Mouse (Mus musculus): Measurements from ENCODE around the gene Madcam1.
"Not testable (repeated sequence)": the region's sequence is repeated elsewhere in the genome, so short reads cannot be mapped to it uniquely, and the experiment has no call there.

Madcam1 gene

DNA sequence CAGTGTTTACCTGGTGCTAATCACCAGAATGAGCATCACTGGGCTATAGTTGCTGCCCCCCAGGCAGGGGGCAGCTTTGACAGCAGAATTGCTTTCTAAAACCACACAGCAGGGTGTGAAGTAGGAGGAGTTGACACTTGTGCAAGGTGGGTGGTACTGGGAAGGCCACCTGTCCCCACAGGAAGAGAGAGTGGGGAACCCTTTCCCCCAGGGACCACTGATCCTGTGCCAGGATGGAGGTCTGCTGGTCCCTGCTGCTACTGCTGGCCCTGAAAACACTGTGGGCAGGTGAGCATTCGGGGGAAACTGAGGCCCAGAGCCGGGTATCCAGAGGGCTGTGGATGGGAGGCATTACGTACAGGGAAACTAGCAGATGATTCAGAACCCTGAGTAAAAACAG lies 24.8 kb downstream of the Madcam1 start:
- DNase-seq (ENCODE audit: low spot score), result no peak

- DNase-seq (ENCODE audit: low spot score), result no peak
Measured at GRCm38 (mm10) chr10:79691986-79692548, 27.7 kb downstream of the Madcam1 start.

DNA sequence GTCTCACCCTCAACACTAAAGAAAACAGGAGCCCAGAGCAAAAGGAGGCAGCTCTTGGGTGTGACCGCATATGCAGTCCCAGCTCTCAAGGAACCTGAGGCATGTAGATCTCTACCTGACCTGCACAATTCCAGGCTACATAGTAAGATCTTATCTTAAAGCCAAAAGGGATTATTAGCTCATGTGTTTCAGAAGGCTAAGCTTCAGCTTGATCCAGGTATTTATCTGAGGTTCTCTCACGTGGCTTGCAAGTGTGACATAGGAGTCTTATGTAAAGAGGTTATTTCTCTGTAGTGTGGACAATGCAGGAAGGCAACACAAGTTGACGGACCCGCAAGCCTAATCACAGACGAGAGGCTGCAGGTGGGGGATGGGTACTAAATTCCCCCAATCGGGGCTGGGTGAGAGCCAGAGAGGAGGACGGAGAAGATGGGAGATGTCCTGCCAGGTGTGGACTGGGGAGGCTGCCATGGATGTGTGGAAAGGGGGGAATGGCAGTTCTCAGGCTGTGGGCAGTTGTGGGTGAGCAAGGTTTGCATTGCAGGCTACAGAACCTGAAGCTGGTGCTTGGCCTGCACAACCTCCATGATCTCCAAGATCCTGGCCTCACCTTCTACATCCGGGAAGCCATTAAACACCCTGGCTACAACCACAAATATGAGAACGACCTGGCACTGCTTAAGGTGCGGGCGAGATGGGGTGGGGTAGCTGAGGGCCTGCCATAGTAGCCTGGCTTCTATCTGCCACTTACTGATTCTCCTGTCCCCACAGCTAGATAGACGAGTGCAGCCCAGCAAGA lies 29.4 kb downstream of the Madcam1 start:
- DNase-seq (ENCODE audit: low spot score), result no peak

- no peak for DNase-seq (ENCODE audit: low spot score)
Measured at GRCm38 (mm10) chr10:79694379-79694655, 30.0 kb downstream of the Madcam1 start.

DNA sequence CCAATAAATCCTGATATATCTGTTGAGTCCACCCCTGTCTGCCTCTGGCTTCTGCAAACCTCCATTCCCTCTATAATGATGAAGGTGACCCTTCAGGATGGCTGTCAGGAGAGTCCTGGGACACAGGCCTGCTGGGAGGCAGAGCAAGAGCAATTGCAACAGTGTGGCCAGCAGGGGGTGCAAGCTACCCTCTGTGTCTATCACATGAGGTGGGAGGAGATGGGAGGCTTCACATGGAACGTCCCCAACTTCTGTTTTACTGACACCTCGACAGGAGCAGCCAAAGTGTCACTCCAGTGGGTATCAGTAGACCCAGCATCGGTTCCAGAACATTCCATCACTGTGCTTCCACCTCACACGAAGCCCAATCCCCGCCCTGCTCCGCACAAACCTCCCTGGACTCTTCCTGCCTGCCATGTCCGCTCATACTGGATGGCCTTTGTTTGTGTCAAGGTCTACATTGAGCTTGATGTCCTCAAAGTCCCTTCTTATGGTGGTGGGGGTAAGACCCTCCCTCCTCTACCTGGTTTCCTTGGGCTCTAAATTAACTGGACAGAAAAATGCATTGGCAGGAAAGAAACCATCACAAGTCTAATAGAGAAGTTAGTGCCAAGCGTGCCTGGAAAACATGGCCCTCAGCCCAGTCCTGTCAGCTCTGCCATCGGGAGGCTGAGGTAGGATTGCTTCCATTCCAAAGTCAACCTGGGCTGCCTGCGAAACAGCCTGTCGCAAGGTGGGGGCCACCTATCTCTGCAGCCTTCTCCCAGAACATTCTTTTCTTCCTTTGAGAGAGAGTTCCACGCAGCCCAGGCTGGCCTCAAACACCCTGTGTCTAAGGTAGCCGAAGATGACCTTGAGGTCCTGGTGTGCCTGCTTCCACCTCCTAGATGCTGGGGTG lies 31.1 kb downstream of the Madcam1 start:
- DNase-seq (ENCODE audit: low spot score), result no peak

GRCm38 (mm10) chr10:79696129-79696651 lies 31.8 kb downstream of the Madcam1 start:
- DNase-seq (ENCODE audit: low spot score), result no peak

DNA sequence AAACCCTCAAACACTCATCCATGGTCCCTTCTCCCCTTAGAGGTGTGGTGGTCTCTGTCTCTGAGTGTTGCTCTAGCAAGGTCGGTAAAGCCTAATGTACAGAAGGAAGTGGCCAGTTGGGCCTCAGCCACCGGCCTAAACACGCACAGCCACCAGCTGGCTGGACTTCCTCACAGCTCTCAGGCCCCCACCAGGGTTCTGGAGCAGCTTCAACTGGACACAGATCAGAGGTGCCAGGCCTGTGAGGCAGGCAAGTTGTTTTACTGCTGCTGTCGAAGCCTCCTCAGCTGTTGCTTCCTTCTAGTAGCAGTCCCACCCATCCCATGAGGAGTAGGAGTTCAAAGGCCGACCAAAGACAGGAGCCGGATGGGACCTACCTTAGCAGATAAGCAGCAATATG lies 33.6 kb downstream of the Madcam1 start:
- DNase-seq (ENCODE audit: low spot score), result no peak

DNA sequence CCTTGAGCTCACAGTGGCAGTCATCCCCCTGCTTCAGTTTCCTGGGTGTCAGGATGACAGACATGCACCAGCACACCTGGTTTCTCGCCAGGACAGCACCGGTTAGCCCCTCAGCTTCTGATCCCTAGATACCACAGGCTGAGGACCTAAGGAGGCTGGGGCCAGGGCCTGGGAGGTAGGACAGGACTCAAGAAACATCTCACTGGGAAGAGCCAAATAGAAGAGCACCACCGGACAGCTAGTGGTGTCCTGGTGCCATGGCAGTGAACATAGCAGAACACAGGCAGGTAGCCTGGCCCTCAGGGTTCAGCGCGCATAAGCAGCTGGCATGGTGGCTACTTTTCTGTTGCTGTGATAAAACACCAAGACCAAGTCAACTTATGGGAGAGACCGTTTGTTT lies 34.1 kb downstream of the Madcam1 start:
- no peak for DNase-seq (ENCODE audit: low spot score)

GRCm38 (mm10) chr10:79700676-79701075 lies 36.3 kb downstream of the Madcam1 start:
- DNase-seq (ENCODE audit: low spot score), result no peak

DNA sequence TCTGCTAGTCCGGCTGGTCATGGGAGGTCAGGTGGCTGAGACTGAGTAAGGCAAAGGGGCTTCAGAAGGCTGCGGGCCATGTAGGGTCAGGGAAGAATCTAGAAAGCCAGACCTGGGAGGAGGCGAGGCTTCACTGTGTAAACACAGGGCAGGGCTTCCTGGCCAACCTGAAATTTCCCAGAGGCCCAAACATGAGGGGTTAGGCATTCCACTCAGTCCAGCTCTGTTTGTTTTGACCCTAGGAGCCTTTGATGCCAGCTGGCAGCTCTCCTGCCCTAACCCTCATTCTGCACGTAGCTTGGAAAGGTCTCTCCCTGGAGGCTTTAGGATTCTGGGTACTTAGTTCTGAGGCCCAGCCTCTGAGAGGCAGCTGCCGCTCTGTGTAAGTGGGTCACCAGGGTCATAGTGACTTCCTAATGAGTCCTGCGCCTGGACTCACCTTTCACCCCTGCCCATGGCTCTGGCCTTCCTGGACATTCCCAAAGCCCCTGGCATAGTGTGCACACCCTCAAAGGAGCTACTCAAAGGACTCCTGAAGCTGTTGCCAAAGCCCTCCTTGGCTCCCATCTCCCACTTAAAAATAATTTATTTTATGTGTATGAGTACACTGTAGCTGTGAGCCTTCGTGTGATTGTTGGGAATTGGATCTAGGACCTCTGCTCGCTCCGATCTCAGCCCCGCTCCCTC lies 37.2 kb downstream of the Madcam1 start:
- no peak for DNase-seq (ENCODE audit: low spot score)

DNA sequence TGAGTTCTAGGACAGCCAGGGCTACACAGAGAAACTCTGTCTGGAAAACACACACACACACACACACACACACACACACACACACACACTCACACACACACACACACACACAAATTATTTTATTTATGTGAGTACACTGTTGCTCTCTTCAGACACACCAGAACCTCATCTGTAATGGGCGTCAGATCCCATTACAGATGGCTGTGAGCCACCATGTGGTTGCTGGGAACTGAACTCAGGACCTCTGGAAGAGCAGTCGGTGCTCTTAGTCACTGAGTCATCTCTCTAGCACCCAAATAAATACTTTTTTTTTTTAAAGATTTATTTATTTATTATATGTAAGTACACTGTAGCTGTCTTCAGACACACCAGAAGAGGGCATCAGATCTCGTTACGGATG lies 38.6 kb downstream of the Madcam1 start:
- not testable (repeated sequence) for DNase-seq (ENCODE audit: low spot score)

DNA sequence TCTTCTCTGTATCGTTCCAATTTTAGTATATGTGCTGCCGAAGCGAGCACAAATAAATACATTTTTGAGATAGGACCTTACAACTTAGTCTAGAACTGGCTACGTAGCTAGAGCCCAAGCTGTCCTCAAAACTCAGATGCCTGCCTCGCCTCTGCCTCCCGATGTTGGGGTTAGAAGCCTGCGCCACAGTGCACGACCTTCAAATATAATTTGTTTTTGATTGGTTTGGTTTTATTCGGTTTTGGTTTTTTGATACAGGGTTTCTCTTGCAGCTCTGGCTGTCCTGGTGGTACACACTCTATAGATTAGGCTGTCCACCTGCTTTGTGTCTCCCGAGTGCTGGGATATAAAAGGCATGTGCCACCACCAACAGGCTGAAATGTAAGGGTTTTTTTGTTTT lies 39.2 kb downstream of the Madcam1 start:
- no peak for DNase-seq (ENCODE audit: low spot score)

DNA sequence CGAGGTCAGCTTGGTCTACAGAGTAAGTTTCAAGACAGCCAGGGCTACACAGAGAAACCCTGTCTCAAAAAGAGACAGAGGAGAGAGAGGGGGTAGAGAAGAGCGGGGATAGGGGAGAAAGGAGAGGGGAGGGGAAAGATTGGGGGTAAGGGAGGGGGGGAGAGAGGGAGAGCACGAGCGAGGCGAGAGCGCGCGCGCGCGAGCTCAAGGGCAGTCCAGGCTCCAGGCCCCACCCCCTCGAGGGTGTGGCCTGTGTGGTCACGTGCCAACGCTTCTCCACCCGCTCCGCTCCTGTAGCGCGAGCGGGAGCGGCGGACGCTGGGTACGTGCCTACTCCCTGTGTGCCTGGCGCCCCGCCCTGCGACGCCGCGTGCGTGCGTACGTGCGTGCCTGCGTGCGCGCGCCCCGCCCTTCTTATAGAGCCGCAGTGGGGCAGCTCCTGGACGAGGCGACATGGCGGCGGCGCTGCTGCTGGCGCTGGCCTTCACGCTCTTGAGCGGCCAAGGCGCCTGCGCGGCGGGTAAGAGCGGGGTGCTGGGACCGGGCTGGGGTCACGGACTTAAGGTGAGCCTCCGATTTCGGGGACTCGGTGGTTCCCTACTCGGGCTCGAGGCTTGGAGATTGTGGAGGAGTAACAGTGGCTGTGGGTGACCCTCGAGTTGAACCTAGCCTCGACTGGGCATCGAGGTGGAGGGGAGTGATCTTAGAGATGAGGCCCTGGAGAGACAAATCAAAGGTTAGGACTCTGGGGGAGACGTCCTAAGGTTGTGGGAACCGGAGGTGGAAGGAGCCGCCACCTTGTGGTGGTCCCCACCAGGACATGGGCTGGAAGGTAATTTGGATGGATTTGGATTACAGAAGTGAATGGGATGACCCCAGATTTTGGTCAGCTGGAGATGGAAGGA lies 40.0 kb downstream of the Madcam1 start, which contains the start of gene Bsg:
Gene Bsg, plus strand, starts transcription at position 427 of the 905 bp plus-strand sequence.
- peak; percentile 98 for DNase-seq (ENCODE audit: low spot score)

GRCm38 (mm10) chr10:79704970-79705360 lies 40.6 kb downstream of the Madcam1 start:
- DNase-seq (ENCODE audit: low spot score), result no peak

DNA sequence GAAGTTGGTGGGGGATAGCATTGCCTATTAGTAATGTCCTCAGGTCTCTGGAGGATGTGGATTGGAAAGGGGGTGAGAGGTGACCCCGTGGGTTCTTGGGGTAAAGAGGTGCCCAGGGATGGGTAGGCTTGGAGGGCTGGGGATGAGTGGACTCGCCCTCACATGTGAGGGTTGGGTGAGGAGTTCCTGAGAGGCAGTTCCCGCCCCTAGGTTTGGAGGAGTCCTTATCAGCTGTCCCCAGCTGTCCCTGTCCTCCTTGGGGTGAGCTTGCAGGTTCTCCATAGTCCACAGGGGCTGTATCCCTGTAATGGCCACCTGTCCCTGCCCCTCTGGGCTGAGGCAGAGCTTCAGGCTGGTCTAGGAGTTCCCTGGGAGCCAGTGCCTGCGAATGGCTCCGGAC lies 41.6 kb downstream of the Madcam1 start:
- no peak for DNase-seq (ENCODE audit: low spot score)

DNA sequence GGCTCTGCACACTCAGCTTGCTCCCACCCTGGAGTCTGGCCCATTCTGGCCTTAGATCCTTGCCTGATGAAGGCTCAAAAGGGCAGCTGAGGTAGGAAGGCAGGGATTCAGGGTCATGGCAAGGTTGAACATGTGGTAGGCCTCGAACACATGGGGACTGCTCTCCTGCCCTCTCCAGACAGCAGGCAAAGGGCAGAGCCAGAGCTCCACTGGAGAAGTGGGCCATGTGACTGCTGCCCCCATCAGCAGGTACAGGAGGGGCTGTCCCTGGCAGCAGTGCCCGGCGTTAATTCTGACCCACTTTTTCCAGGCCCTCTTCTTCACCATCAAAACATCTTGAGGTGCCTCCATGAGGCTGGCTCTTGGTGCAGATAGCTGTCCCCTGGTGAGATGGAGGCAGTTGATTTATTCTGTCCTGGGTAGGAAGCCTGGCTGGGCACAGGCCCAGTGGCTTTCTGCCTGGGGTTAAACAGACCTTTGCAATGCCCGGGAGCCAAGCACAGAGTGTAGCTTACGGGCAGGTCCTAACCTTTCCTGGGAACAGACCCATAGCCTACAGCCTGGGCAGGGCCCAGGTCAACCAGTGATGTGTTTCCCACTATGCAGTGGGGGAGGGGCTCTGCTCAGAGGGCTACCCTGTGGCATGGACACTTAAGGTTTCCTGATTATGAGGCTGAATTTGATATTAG lies 42.2 kb downstream of the Madcam1 start:
- DNase-seq (ENCODE audit: low spot score), result no peak

DNA sequence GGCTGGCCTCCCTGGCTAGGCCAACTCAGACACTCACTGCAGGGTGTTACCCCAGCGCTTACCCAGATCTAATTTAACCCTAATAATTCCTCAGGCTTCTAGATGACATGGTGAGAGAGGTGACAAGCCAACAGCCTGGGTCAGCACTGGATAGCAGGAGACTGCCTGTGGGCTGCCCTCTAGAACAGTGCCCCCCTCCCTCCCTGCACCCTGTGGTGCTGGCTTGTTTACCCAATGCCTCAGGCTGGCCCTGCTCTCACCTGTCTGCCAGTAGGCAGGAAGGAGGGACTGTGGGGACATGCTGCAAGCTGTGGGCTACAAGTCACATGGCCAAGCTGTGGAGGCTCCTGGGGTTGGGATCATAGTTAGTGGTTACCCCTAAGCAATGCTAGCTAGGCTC lies 42.8 kb downstream of the Madcam1 start:
- no peak for DNase-seq (ENCODE audit: low spot score)

DNA sequence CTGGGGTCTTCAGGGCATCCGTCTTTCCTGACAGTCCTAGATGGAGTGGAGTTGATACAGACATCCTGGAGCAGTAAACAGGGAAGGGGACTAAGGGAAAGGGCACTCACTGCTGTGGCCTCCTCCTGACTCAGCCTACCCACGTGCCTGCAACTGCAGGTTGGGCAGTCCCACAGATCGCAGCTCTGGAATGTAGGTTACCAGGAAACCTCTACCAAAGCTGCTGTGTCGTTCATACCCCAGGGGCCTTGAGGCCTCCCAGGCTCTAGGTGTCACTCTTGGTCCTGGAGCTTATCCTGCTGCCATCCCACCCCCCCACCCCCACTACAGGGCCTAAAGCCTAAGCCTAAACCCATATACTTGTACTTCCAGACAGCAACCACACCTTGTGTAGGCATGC lies 43.4 kb downstream of the Madcam1 start:
- no peak for DNase-seq (ENCODE audit: low spot score)

GRCm38 (mm10) chr10:79708668-79709067 lies 44.3 kb downstream of the Madcam1 start:
- DNase-seq (ENCODE audit: low spot score), result no peak

DNA sequence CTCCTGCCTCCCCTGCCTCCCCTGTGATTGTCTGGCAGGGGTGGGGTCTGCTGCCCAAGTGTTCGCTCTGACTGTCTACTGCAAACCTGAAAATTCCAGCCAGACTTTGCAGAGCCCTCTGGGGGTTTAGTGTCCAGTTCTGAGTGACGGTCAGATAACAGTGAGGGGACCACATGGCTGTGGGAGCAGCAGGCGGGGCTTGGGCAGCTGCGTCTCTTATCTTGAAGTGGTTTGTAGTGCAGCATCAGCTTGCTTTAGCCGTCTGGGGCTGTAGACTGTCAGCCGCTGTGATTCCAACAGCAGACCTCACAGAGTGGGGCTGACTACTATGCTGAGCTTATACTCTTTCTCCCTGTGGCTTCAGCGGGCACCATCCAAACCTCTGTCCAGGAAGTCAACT lies 44.9 kb downstream of the Madcam1 start:
- no peak for DNase-seq (ENCODE audit: low spot score)

GRCm38 (mm10) chr10:79712029-79712428 lies 47.7 kb downstream of the Madcam1 start:
- no peak for DNase-seq (ENCODE audit: low spot score)

Data from ovary, postnatal 10 days (tissue).